In genomic region chr6:35380721-35381466, GRCm38 (mm10) we compare ENCODE assay signal across 8 mouse cellular contexts. TPM values are rescaled to one million over a fixed set of nuclear protein-coding genes. Genes with fewer than 3 reads are reported as not detected.
DNase-seq lines count a peak whose midpoint lies in the region; ATAC-seq lines count a peak whose summit lies in the region.

No protein-coding gene starts in this region.

- 0 out of 2 replicates have a peak, but pooled peaks cover 8% of the 10 kb centered on the region for H3K4me1 ChIP-seq in heart, embryonic 12.5 days (replicated peaks)
- peaks cover 9% of the 10 kb centered on the region; the same call in 1 of the 2 replicates for H3K4me1 ChIP-seq in kidney, embryonic 16.5 days (ENCODE audit: insufficient read depth, low read length)
- H3K4me1 ChIP-seq in lung, embryonic 15.5 days: peaks cover 5% of the 10 kb centered on the region; the same call in 1 of the 2 replicates

- peak overlapping the region; percentile 67 for H3K4me2 ChIP-seq in heart, embryonic 12.5 days
- peak overlapping the region; percentile 49 for H3K4me2 ChIP-seq in kidney, embryonic 16.5 days (replicated peaks; ENCODE audit: low read depth, low read length)
- H3K4me2 ChIP-seq in lung, embryonic 15.5 days: peak overlapping the region; percentile 53

- peak overlapping the region; percentile 57 for H3K9ac ChIP-seq in heart, embryonic 12.5 days
- H3K9ac ChIP-seq in kidney, embryonic 16.5 days (replicated peaks; ENCODE audit: low read length): peak overlapping the region; percentile 51
- H3K9ac ChIP-seq in lung, embryonic 15.5 days: peak overlapping the region; percentile 18; the same call in 1 of the 2 replicates

- H3K4me3 ChIP-seq in heart, embryonic 12.5 days: peak overlapping the region; percentile 42
- H3K4me3 ChIP-seq in kidney, embryonic 16.5 days (ENCODE audit: low read length): peak overlapping the region; percentile 34
- H3K4me3 ChIP-seq in lung, embryonic 15.5 days: peak overlapping the region; percentile 30

- no peaks in the 10 kb centered on the region for H3K9me3 ChIP-seq in heart, embryonic 12.5 days (replicated peaks)
- H3K9me3 ChIP-seq in kidney, embryonic 16.5 days (ENCODE audit: low read length): no peaks in the 10 kb centered on the region
- H3K9me3 ChIP-seq in lung, embryonic 15.5 days: no peaks in the 10 kb centered on the region

- peak; percentile 28 to 36 for DNase-seq in right cerebral cortex, adult 2 months (ENCODE audit: low spot score in 2 of 2)
- DNase-seq in right cerebral cortex, postnatal 4 days: no peak
- peak; percentile 32 to 52 for DNase-seq in cerebellum, postnatal 25 days
- DNase-seq in retina, postnatal 7 days (ENCODE audit: low read depth, low spot score): peak; percentile 64
- no peak for DNase-seq in urinary bladder, postnatal 4 days (ENCODE audit: low spot score in 2 of 2)

- H3K36me3 ChIP-seq in heart, embryonic 12.5 days: no peaks in the 10 kb centered on the region
- no peaks in the 10 kb centered on the region for H3K36me3 ChIP-seq in kidney, embryonic 16.5 days (ENCODE audit: insufficient read depth, low read length)
- no peaks in the 10 kb centered on the region for H3K36me3 ChIP-seq in lung, embryonic 15.5 days

- 23% methylated on average over 11 of the region's 11 CpGs for WGBS in heart, embryonic 12.5 days
- 17% methylated on average over 11 of the region's 11 CpGs for WGBS in kidney, embryonic 16.5 days
- 19% methylated on average over 11 of the region's 11 CpGs for WGBS in lung, embryonic 15.5 days

- no peak overlapping the region for H3K27ac ChIP-seq in heart, embryonic 12.5 days (ENCODE audit: poor library complexity, severe bottlenecking)
- no peak overlapping the region for H3K27ac ChIP-seq in kidney, embryonic 16.5 days (ENCODE audit: low read length)
- no peak overlapping the region for H3K27ac ChIP-seq in lung, embryonic 15.5 days

- no peak for ATAC-seq in heart, embryonic 12.5 days (ENCODE audit: insufficient number of reproducible peaks, low FRiP score)
- ATAC-seq in kidney, embryonic 16.5 days (ENCODE audit: low FRiP score, low TSS enrichment): peak; percentile 76
- ATAC-seq in lung, embryonic 15.5 days (ENCODE audit: borderline replicate concordance, extremely low read depth, low FRiP score, low TSS enrichment): no peak; the same call in 1 of the 2 replicates

- no peaks in the 10 kb centered on the region for H3K27me3 ChIP-seq in heart, embryonic 12.5 days (replicated peaks)
- no peaks in the 10 kb centered on the region for H3K27me3 ChIP-seq in kidney, embryonic 16.5 days (ENCODE audit: insufficient read depth, low read length)
- no peaks in the 10 kb centered on the region for H3K27me3 ChIP-seq in lung, embryonic 15.5 days

RNA-seq across cellular contexts. Expression of gene Fam180a, which starts 55.0 kb away (rescaled TPM):
- polyA plus RNA-seq in heart, embryonic 12.5 days (2016; fragmentation: Nextera tagmentation; extraction: Ambion mirVana): 0.10 and 0.50 TPM in 2 replicates
- 0.18 and 0.45 TPM in 2 replicates for polyA plus RNA-seq in kidney, embryonic 16.5 days (2015; fragmentation: Nextera tagmentation; extraction: Ambion mirVana)
- polyA plus RNA-seq in lung, embryonic 15.5 days (2015; fragmentation: Nextera tagmentation; extraction: Ambion mirVana): 0.87 and 1.1 TPM in 2 replicates

Comparison
In these comparisons a context has a peak if more than half of its experiments do, and no peak if none do; other contexts are left out.
1. DNase-seq: peak in right cerebral cortex, adult 2 months (2 of 2), cerebellum, postnatal 25 days (2 of 2) and retina, postnatal 7 days (single experiment); none in right cerebral cortex, postnatal 4 days (single experiment) and urinary bladder, postnatal 4 days (0 of 2).
2. Peak in every context shown above with its lines, with median percentiles within 50 percentile points of each other: H3K4me2 ChIP-seq, H3K4me3 ChIP-seq and H3K9ac ChIP-seq.